Mouse (Mus musculus) ES-E14 (cell line): ENCODE results near the gene Slc35e4. TPM values are rescaled to one million over a fixed set of nuclear protein-coding genes. Genes with fewer than 3 reads are reported as not detected.

Experiments
- DNase-seq: peaks from one replicate; pipeline ENCODE4 v3.0.0-alpha.2; 2013; ENCODE audit warnings: low read depth, low spot score
- H3K27ac ChIP-seq: 2 replicates; pipeline ENCODE4 v1.5.1; 2012; ENCODE audit warnings: low read depth, mild to moderate bottlenecking, low read length, moderate library complexity, mixed read lengths; ENCODE audit not compliant: poor library complexity, insufficient read depth, severe bottlenecking
- H3K36me3 ChIP-seq: 2 replicates; pipeline ENCODE4 v1.6.1; 2012; ENCODE audit warnings: mild to moderate bottlenecking, low read length, moderate library complexity, mixed read lengths; ENCODE audit not compliant: control insufficient read depth, poor library complexity, insufficient read depth, severe bottlenecking
- H3K4me1 ChIP-seq, 2 experiments: fragments of 150-350 bp in 1 of 2; sonication (generic) in 1 of 2; 2 replicates each; pipeline ENCODE4 v1.6.1; 2012; ENCODE audit warnings: low read length in 2 of 2, mild to moderate bottlenecking in 1 of 2, mixed read lengths in 1 of 2; ENCODE audit not compliant: control insufficient read depth in 2 of 2, insufficient read depth in 2 of 2, poor library complexity in 1 of 2
- H3K4me3 ChIP-seq, 2 experiments: fragments of 150-350 bp in 1 of 2; sonication (generic) in 1 of 2; 2 replicates each; pipeline ENCODE4 v1.5.1; 2012; ENCODE audit warnings: low read length in 2 of 2, low read depth in 1 of 2, mild to moderate bottlenecking in 1 of 2, mixed read lengths in 1 of 2; ENCODE audit not compliant: insufficient read depth in 1 of 2, poor library complexity in 1 of 2, severe bottlenecking in 1 of 2
- H3K9ac ChIP-seq: 2 replicates; pipeline ENCODE4 v1.6.1; 2012; ENCODE audit warnings: low read depth, mild to moderate bottlenecking, low read length, mixed read lengths; ENCODE audit not compliant: poor library complexity, insufficient read depth, severe bottlenecking
- H3K9me3 ChIP-seq: fragments of 150-350 bp; sonication (generic); 2 replicates; pipeline ENCODE4 v1.6.1; 2012; ENCODE audit warnings: low read depth, mild to moderate bottlenecking, low read length; ENCODE audit not compliant: control insufficient read depth, insufficient read depth
- CHD2 ChIP-seq: IDR thresholded peaks from 2 replicates; pipeline ENCODE4 v1.6.1; 2014; ENCODE audit warnings: mild to moderate bottlenecking, low read depth, low read length, inconsistent platforms
- HCFC1 ChIP-seq: IDR thresholded peaks from 2 replicates; pipeline ENCODE4 v1.6.1; 2012; ENCODE audit warnings: low read length, inconsistent platforms, borderline replicate concordance; ENCODE audit not compliant: insufficient read depth
- MAFK ChIP-seq: IDR thresholded peaks from 2 replicates; pipeline ENCODE4 v1.6.1; 2014; ENCODE audit warnings: mild to moderate bottlenecking, low read depth, low read length, inconsistent platforms; ENCODE audit not compliant: insufficient read depth
- ZC3H11A ChIP-seq: IDR thresholded peaks from 2 replicates; pipeline ENCODE4 v1.6.1; 2012; ENCODE audit warnings: low read depth, mild to moderate bottlenecking, inconsistent platforms, low read length, borderline replicate concordance
- ZNF384 ChIP-seq: IDR thresholded peaks from 2 replicates; pipeline ENCODE4 v1.6.1; 2012; ENCODE audit warnings: low read depth, low read length, inconsistent platforms
- in situ Hi-C, 2 experiments: fragments of 600-800 bp; cut with MboI; formaldehyde crosslinking; loops; one replicate each; pipeline ENCODE4 v1.15.1; 2025; ENCODE audit warnings: low sequenced_read_pairs in 2 of 2, inconsistent platforms in 1 of 2; ENCODE audit not compliant: unreplicated experiment in 2 of 2
- total RNA-seq: library from RNA; depleted of rRNA; stranded (reverse); fragments of 300-350 nt; gene quantifications from 2 replicates; pipeline ENCODE4 v1.2.3, GENCODE M21; 2012

Slc35e4 gene
- total RNA-seq, 1 experiment, result 18.2 TPM

GRCm38 (mm10) chr11:3922731-3923130 lies 8.3 kb upstream of the Slc35e4 start:
- in situ Hi-C loops, result no loop called here

GRCm38 (mm10) chr11:3922115-3922514 lies 7.7 kb upstream of the Slc35e4 start:
- no peak overlapping the region for H3K27ac ChIP-seq
- H3K4me3 ChIP-seq, result no peak overlapping the region
- in situ Hi-C loops, result no loop called here
- no peak for DNase-seq
- TF ChIP-seq ZNF384 (no peak), MAFK (no peak), HCFC1 (no peak), CHD2 (no peak), ZC3H11A (no peak)
- no peaks in the 10 kb centered on the region for H3K4me1 ChIP-seq
- no peak overlapping the region for H3K9ac ChIP-seq
- peaks cover 11% of the 10 kb centered on the region; the same call in 1 of the 2 replicates for H3K36me3 ChIP-seq
- no peaks in the 10 kb centered on the region for H3K9me3 ChIP-seq

More at GRCm38 (mm10) chr11:3922731-3923130, 8.3 kb upstream of the Slc35e4 start:
- no peak overlapping the region for H3K4me3 ChIP-seq
- no peak overlapping the region for H3K9ac ChIP-seq
- DNase-seq, result no peak
- no peak for TF ChIP-seq MAFK
- H3K36me3 ChIP-seq, result peaks cover 13% of the 10 kb centered on the region; the same call in 1 of the 2 replicates
- H3K27ac ChIP-seq, result no peak overlapping the region
- no peaks in the 10 kb centered on the region for H3K9me3 ChIP-seq
- H3K4me1 ChIP-seq, result no peaks in the 10 kb centered on the region

- H3K9ac ChIP-seq, result no peak overlapping the region
- H3K9me3 ChIP-seq, result no peaks in the 10 kb centered on the region
- no peak for TF ChIP-seq HCFC1
- no peak for TF ChIP-seq ZNF384
- no peak for TF ChIP-seq MAFK
- no peak for TF ChIP-seq ZC3H11A
- no peak for TF ChIP-seq CHD2
- peaks cover 11% of the 10 kb centered on the region; the same call in 1 of the 2 replicates for H3K36me3 ChIP-seq
- DNase-seq, result peak; percentile 69
- no peak overlapping the region for H3K4me3 ChIP-seq
- no peaks in the 10 kb centered on the region for H3K4me1 ChIP-seq
- in situ Hi-C loops, result no loop called here
- H3K27ac ChIP-seq, result no peak overlapping the region
Observed at GRCm38 (mm10) chr11:3921281-3921850, 6.9 kb upstream of the Slc35e4 start.

- TF ChIP-seq ZNF384, result no peak
- TF ChIP-seq ZC3H11A, result no peak
- Histone ChIP-seq H3K9ac (no peak overlapping the region), H3K4me1 (no peaks in the 10 kb centered on the region), H3K27ac (no peak overlapping the region), H3K4me3 (no peak overlapping the region), H3K36me3 (peaks cover 11% of the 10 kb centered on the region; the same call in 1 of the 2 replicates), H3K9me3 (no peaks in the 10 kb centered on the region)
- DNase-seq, result no peak
- in situ Hi-C loops, result no loop called here
Observed at GRCm38 (mm10) chr11:3920476-3920875, 6.0 kb upstream of the Slc35e4 start.

- TF ChIP-seq CHD2 (no peak), HCFC1 (no peak), MAFK (no peak), ZNF384 (no peak), ZC3H11A (no peak)
- Histone ChIP-seq H3K4me1 (no peaks in the 10 kb centered on the region), H3K4me3 (no peak overlapping the region), H3K9me3 (no peaks in the 10 kb centered on the region), H3K36me3 (peaks cover 7% of the 10 kb centered on the region; the same call in 1 of the 2 replicates), H3K9ac (no peak overlapping the region), H3K27ac (no peak overlapping the region)
- DNase-seq, result no peak
- in situ Hi-C loops, result no loop called here
Observed at GRCm38 (mm10) chr11:3918738-3919137, 4.3 kb upstream of the Slc35e4 start.
